Mouse (Mus musculus) erythroblast, embryonic 14.5 days (primary cell): ENCODE results near the gene Atp9a.

Experiments
- GATA1 ChIP-seq: IDR thresholded peaks from 2 replicates; pipeline ENCODE4 v1.6.1; 2012; ENCODE audit warnings: low read length, inconsistent platforms, mixed read lengths
- TAL1 ChIP-seq: IDR thresholded peaks from 3 replicates; pipeline ENCODE4 v1.6.1; 2012; ENCODE audit warnings: low read length, inconsistent platforms, mixed read lengths

- TF ChIP-seq GATA1: no peak
- TF ChIP-seq TAL1: no peak
Measured at GRCm38 (mm10) chr2:168601491-168602386, 140.5 kb downstream of the Atp9a start, which contains the start of gene Nfatc2.
